Mouse (Mus musculus): ENCODE results near the gene Farp2. TPM values are rescaled to one million over a fixed set of nuclear protein-coding genes. Genes with fewer than 3 reads are reported as not detected.

Farp2 gene
- polyA plus RNA-seq (2015; fragmentation: Nextera tagmentation; extraction: Ambion mirVana), result 3.3 and 3.4 TPM in 2 replicates

GRCm38 (mm10) chr1:93511585-93512350, at the start of gene Farp2:
Gene Farp2 (plus strand): TSS chr1:93512079.

GRCm38 (mm10) chr1:93478586-93479475, 33.0 kb upstream of the Farp2 start, which contains the start of gene Hdlbp:
Gene Hdlbp (minus strand): TSS chr1:93478815.

GRCm38 (mm10) chr1:93658559-93658958, 146.7 kb downstream of the Farp2 start, which contains the start of gene Stk25:
Gene Stk25 (minus strand): TSS chr1:93658659.

Other genes starting within 250 kb of the Farp2 start
- gene Mterf4, start 206.2 kb upstream of the Farp2 start, polyA plus RNA-seq (2015; fragmentation: Nextera tagmentation; extraction: Ambion mirVana), result 16.2 and 18.2 TPM in 2 replicates
- 30.8 and 34.9 TPM in 2 replicates for gene Ppp1r7, start 169.2 kb upstream of the Farp2 start, polyA plus RNA-seq (2015; fragmentation: Nextera tagmentation; extraction: Ambion mirVana)
- 2.0 and 2.8 TPM in 2 replicates for gene Pask, start 168.6 kb upstream of the Farp2 start, polyA plus RNA-seq (2015; fragmentation: Nextera tagmentation; extraction: Ambion mirVana)
- 0.06 and 0.34 TPM in 2 replicates for gene Ano7, start 138.1 kb upstream of the Farp2 start, polyA plus RNA-seq (2015; fragmentation: Nextera tagmentation; extraction: Ambion mirVana)
- gene Hdlbp, start 33.3 kb upstream of the Farp2 start, polyA plus RNA-seq (2015; fragmentation: Nextera tagmentation; extraction: Ambion mirVana), result 93.8 and 113 TPM in 2 replicates
- 108 and 117 TPM in 2 replicates for gene Stk25, start 146.6 kb downstream of the Farp2 start, polyA plus RNA-seq (2015; fragmentation: Nextera tagmentation; extraction: Ambion mirVana)
- 17.9 and 25.3 TPM in 2 replicates for gene Bok, start 173.6 kb downstream of the Farp2 start, polyA plus RNA-seq (2015; fragmentation: Nextera tagmentation; extraction: Ambion mirVana)
- 45.1 and 47.5 TPM in 2 replicates for gene Atg4b, start 239.4 kb downstream of the Farp2 start, polyA plus RNA-seq (2015; fragmentation: Nextera tagmentation; extraction: Ambion mirVana)
- 37.5 and 37.7 TPM in 2 replicates for gene Thap4, start 242.8 kb downstream of the Farp2 start, polyA plus RNA-seq (2015; fragmentation: Nextera tagmentation; extraction: Ambion mirVana)